Mouse (Mus musculus) limb, embryonic 11.5 days (tissue): ENCODE measurements around the gene Epha2. TPM values are rescaled to one million over a fixed set of nuclear protein-coding genes. Genes with fewer than 3 reads are reported as not detected.

Source experiments
- ATAC-seq: fragments of 200-750 bp; cut with Nextera tagmentation; 2 replicates; pipeline ENCODE4 v1.8.0; 2017; ENCODE audit warnings: low read depth; ENCODE audit not compliant: insufficient number of reproducible peaks, low FRiP score, low TSS enrichment
- DNase-seq: peaks from one replicate; pipeline ENCODE4 v3.0.0-alpha.2; 2015; ENCODE audit warnings: low spot score
- H3K27ac ChIP-seq: fragments of 300-500 bp; sonication (generic); replicated peaks from 2 replicates; pipeline ENCODE4 v1.5.1; 2014; ENCODE audit warnings: low read depth, mild to moderate bottlenecking, low read length
- H3K27me3 ChIP-seq: fragments of 300-500 bp; sonication (generic); 2 replicates; pipeline ENCODE4 v1.6.1; 2014; ENCODE audit warnings: mild to moderate bottlenecking, low read length, mixed read lengths; ENCODE audit not compliant: control insufficient read depth, insufficient read depth
- H3K36me3 ChIP-seq: fragments of 300-500 bp; sonication (generic); 2 replicates; pipeline ENCODE4 v1.6.1; 2014; ENCODE audit warnings: mild to moderate bottlenecking, low read length, moderate library complexity, mixed read lengths; ENCODE audit not compliant: control insufficient read depth, insufficient read depth
- H3K4me1 ChIP-seq: fragments of 300-500 bp; sonication (generic); 2 replicates; pipeline ENCODE4 v1.6.1; 2014; ENCODE audit warnings: low read length, mixed read lengths; ENCODE audit not compliant: control insufficient read depth, insufficient read depth
- H3K4me2 ChIP-seq: fragments of 300-500 bp; sonication (generic); 2 replicates; pipeline ENCODE4 v1.6.1; 2014; ENCODE audit warnings: low read depth, mild to moderate bottlenecking, moderate library complexity; ENCODE audit not compliant: severe bottlenecking
- H3K4me3 ChIP-seq: fragments of 300-500 bp; sonication (generic); 2 replicates; pipeline ENCODE4 v1.5.1; 2014; ENCODE audit warnings: low read depth, low read length
- H3K9ac ChIP-seq: fragments of 300-500 bp; sonication (generic); 2 replicates; pipeline ENCODE4 v1.6.1; 2014; ENCODE audit warnings: mild to moderate bottlenecking, low read length
- H3K9me3 ChIP-seq: fragments of 300-500 bp; sonication (generic); 2 replicates; pipeline ENCODE4 v1.6.1; 2016; ENCODE audit warnings: low read length; ENCODE audit not compliant: control insufficient read depth
- WGBS: fragments of 180-500 bp; shearing (Covaris S2); extraction: QIAGEN DNeasy Blood & Tissue Kit; methylation state at CpG from one replicate; pipeline ENCODE4 v1.1.7; 2014; 5-methylcytosine and 5-hydroxymethylcytosine counted together
- polyA plus RNA-seq: library from polyadenylated mRNA; unstranded; fragments of >200 nt; fragmentation: Nextera tagmentation; extraction: Ambion mirVana; gene quantifications from 2 replicates; pipeline ENCODE4 v1.2.1, GENCODE M21; 2014

Gene Epha2
- polyA plus RNA-seq, 1 experiment from 2014 or later, result 2.4 TPM

DNA sequence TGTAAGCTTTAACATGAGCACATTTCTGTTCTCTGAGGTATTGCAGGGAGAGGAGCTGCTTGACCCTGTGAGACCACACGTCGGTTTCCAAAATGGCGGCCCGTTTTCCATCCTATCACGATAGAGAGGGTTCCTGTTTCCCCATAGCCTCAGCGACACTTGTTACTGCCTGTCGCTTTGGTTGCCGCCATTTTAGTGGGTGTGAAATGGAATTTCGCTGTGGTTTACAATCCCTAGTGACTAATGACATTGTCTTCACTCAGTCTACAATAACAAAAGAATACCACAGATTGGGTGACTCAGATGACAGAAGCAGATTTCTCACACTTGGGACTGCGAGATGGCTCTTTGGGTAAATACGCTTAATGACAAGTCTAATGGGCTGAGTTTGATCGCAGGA is 44.2 kb downstream of the Epha2 start:
- H3K9ac ChIP-seq, result no peak overlapping the region
- no peaks in the 10 kb centered on the region; the same call in 1 of the 2 replicates for H3K4me1 ChIP-seq
- 90% methylated on average over 12 of the region's 12 CpGs for WGBS
- ATAC-seq, result no peak
- no peak overlapping the region for H3K4me3 ChIP-seq
- H3K4me2 ChIP-seq, result no peak overlapping the region
- DNase-seq, result no peak
- no peaks in the 10 kb centered on the region for H3K9me3 ChIP-seq
- H3K36me3 ChIP-seq, result no peaks in the 10 kb centered on the region
- H3K27me3 ChIP-seq, result no peaks in the 10 kb centered on the region
- no peak overlapping the region for H3K27ac ChIP-seq

DNA sequence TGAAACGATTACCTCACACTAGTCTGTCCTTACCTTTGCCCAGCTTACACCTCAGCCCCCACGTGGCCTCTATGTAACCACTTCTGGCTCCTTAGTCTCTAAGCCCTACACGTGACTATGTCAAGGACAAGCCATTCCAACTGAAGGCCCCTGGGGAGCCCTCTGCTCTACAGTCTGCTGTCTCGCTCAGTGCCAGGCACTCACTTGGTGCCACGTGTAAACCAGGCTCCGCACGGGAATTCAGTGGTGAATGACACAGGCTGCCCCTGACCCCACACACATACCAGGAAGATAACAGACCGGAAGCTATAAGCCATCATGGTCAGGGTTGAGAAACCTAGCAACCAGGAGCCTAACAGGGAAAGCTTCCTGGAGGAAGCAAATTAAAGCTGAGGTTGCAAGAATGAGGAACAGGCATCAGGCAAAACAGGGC is 46.3 kb downstream of the Epha2 start:
- no peak for DNase-seq
- H3K4me3 ChIP-seq, result no peak overlapping the region
- no peaks in the 10 kb centered on the region for H3K9me3 ChIP-seq
- no peak overlapping the region for H3K27ac ChIP-seq
- no peak overlapping the region for H3K9ac ChIP-seq
- peaks cover 3% of the 10 kb centered on the region; the same call in 1 of the 2 replicates for H3K4me1 ChIP-seq
- no peaks in the 10 kb centered on the region for H3K36me3 ChIP-seq
- no peak for ATAC-seq
- H3K4me2 ChIP-seq, result no peak overlapping the region
- 80% methylated on average over 8 of the region's 8 CpGs for WGBS
- H3K27me3 ChIP-seq, result no peaks in the 10 kb centered on the region

DNA sequence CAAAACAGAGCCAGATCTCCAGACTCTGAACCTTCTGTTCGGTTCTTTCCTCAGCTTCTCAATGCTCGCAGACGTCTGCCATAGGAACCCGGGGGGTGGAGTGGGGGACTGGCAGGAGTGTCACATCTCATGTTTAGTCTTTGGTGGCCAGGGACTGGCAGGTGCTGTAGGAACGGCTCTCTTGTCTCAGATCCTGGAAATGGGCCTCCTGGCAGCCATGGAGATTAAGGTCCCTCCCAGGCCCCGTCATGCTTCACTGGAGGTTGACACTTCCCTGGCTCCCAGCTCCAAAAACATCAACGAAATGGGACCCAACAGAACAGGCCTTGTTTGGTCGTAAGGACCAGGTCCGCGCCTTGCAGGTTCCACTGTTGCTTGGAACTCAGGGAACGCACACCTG is 47.6 kb downstream of the Epha2 start:
- no peaks in the 10 kb centered on the region for H3K36me3 ChIP-seq
- H3K4me3 ChIP-seq, result no peak overlapping the region
- no peaks in the 10 kb centered on the region for H3K9me3 ChIP-seq
- no peak overlapping the region for H3K4me2 ChIP-seq
- H3K4me1 ChIP-seq, result peaks cover 3% of the 10 kb centered on the region; the same call in 1 of the 2 replicates
- no peak overlapping the region for H3K27ac ChIP-seq
- DNase-seq, result no peak
- H3K27me3 ChIP-seq, result no peaks in the 10 kb centered on the region
- 76% methylated on average over 11 of the region's 11 CpGs for WGBS
- no peak overlapping the region; the same call in 1 of the 2 replicates for H3K9ac ChIP-seq
- no peak for ATAC-seq

DNA sequence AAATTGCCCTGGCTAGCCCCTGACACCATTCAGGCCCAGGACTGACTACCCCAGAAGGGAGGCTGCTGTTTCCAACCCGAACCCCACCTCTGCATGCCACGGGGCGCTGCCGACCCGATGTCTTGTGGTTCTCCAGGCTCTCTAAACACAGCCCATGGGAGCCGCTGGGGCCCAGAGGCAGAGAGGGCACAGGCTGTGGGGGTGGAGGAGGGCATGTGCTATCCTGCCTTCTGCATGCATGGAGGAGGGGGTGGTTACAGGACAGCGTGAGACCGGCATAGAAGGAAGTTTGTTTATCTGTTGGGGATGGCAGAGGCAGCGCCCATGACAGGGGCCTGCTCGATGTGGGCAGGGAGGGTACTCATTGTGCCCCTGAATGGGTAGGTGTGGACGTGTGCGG is 49.0 kb downstream of the Epha2 start:
- WGBS, result 79% methylated on average over 12 of the region's 12 CpGs
- H3K9me3 ChIP-seq, result no peaks in the 10 kb centered on the region

DNA sequence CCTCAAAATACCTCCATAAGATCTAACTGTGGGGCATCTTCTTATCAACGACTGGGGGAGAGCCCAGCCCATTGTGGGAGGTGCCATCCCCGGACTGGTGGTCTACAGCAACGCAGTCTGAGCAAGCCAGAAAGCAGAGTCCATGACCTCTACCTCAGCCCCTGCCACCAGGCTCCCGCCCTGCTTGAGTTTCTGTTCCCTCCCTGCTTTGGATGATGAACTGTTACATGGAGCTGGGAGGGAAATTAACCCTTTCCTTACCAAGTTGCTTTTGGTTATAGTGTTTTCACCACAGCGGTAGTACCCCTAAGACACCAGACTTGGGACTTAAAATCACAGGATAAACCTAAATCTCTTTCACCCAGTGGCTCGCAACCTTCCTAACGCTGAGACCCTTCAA is 50.9 kb downstream of the Epha2 start:
- no peaks in the 10 kb centered on the region for H3K9me3 ChIP-seq
- ATAC-seq (no peak), DNase-seq (no peak)
- H3K27me3 ChIP-seq, result no peaks in the 10 kb centered on the region
- H3K4me2 ChIP-seq, result no peak overlapping the region
- H3K36me3 ChIP-seq, result no peaks in the 10 kb centered on the region
- no peak overlapping the region for H3K27ac ChIP-seq
- 51% methylated on average over 7 of the region's 7 CpGs for WGBS
- H3K4me3 ChIP-seq, result no peak overlapping the region
- peaks cover 3% of the 10 kb centered on the region; the same call in 1 of the 2 replicates for H3K4me1 ChIP-seq
- H3K9ac ChIP-seq, result no peak overlapping the region

More for the DNA sequence above, 49.0 kb downstream of the Epha2 start:
- no peak overlapping the region for H3K4me3 ChIP-seq
- no peaks in the 10 kb centered on the region for H3K27me3 ChIP-seq
- no peak overlapping the region for H3K4me2 ChIP-seq
- ATAC-seq, result no peak
- H3K27ac ChIP-seq, result 0 out of 2 replicates have a peak overlapping the region, but pooled peaks have one; percentile 30
- peaks cover 3% of the 10 kb centered on the region; the same call in 1 of the 2 replicates for H3K4me1 ChIP-seq
- DNase-seq, result no peak
- no peaks in the 10 kb centered on the region for H3K36me3 ChIP-seq
- no peak overlapping the region for H3K9ac ChIP-seq

DNA sequence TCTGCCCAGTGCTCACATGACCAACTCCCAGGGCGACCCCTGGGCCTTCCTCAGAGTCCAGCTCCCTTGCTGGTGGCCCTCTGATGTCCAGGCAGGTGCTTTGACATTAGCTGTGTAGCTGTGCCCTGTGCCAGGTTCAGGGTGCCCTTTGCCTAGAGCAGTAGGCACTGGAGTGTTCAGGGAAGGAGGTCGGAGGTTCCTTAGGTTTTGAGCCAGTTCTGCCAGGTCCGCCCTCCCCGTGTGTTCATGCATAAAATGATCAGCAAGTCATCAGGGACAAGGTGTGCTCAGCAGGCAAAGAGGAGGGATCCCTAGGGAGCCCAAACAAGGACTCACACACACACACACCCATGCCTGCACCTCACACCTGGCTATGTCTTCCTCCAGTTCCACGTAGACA is 51.9 kb downstream of the Epha2 start:
- WGBS, result 83% methylated on average over 5 of the region's 5 CpGs
- no peak for ATAC-seq
- H3K9me3 ChIP-seq, result no peaks in the 10 kb centered on the region
- 0 out of 2 replicates have a peak, but pooled peaks cover 3% of the 10 kb centered on the region for H3K4me1 ChIP-seq
- H3K9ac ChIP-seq, result no peak overlapping the region
- no peak for DNase-seq
- no peaks in the 10 kb centered on the region for H3K36me3 ChIP-seq
- no peak overlapping the region for H3K27ac ChIP-seq
- H3K27me3 ChIP-seq, result no peaks in the 10 kb centered on the region
- no peak overlapping the region for H3K4me2 ChIP-seq
- H3K4me3 ChIP-seq, result no peak overlapping the region

DNA sequence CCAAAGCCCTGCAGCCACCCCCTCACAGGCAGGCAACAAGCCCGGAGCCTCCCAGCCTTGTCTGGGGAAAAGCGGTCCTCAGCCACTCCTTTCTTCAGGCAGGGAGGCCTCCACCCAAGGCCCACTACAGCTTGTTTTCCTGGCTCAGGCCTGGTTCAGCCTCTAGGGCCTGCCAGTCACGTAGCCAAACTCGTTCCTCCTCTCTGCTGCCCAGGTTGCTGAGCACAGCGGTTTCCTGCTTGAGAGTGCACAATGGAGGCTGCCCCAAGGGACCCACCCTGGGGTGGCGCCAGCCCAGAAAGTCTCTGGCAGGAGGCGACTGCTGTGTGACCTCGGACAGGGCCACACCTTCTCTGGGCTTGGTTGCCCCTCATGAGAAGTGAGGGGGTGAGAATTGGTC is 52.8 kb downstream of the Epha2 start:
- H3K9me3 ChIP-seq, result no peaks in the 10 kb centered on the region
- no peak overlapping the region for H3K4me3 ChIP-seq
- DNase-seq (no peak), ATAC-seq (no peak)
- H3K27me3 ChIP-seq, result no peaks in the 10 kb centered on the region
- WGBS, result 70% methylated on average over 8 of the region's 8 CpGs
- H3K9ac ChIP-seq, result no peak overlapping the region
- 0 out of 2 replicates have a peak, but pooled peaks cover 3% of the 10 kb centered on the region for H3K4me1 ChIP-seq
- H3K4me2 ChIP-seq, result no peak overlapping the region
- H3K36me3 ChIP-seq, result no peaks in the 10 kb centered on the region
- no peak overlapping the region for H3K27ac ChIP-seq

DNA sequence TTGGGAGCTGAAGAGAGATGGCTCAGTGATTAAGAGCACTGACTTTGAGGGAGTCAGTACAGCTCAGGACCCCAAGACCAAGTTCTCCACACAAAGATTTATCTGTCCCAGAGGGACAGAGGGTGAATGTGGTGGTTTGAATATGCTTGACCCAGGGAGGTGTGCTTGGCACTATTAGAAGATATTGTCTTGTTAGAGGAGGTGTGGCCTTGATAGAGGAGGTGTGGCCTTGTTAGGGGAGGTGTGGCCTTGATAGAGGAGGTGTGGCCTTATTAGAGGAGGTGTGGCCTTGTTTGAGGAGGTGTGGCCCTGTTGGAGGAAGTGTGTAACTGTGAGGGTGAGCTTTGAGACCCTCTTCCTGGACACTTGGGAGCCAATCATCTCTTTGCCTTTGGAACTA is 56.8 kb downstream of the Epha2 start:
- no peak for DNase-seq
- Histone ChIP-seq H3K4me1 (no peaks in the 10 kb centered on the region), H3K4me3 (no peak overlapping the region), H3K27me3 (no peaks in the 10 kb centered on the region), H3K9me3 (no peaks in the 10 kb centered on the region), H3K9ac (no peak overlapping the region), H3K4me2 (no peak overlapping the region), H3K36me3 (no peaks in the 10 kb centered on the region), H3K27ac (no peak overlapping the region)
- ATAC-seq, result no peak

DNA sequence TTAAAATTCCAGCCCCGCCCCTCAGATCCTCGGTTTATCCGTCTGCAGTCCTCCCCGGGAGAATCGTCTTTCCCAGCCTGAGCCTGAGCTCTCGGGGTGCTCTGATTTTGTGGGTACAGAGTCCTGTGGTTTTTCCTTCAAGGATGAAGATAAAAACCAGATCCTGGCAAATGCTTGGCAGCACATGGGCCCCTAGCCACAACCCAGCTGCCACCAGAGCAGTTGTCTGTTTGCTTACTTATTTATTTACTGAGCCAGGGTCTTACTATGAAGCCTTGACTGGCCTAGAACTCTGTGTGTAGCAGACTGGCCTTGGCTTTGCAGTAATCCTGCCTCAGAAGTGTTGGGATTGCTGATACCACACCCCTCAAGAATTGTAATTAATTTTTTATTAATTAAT is 58.2 kb downstream of the Epha2 start:
- Histone ChIP-seq H3K36me3 (no peaks in the 10 kb centered on the region), H3K4me3 (no peak overlapping the region), H3K4me2 (no peak overlapping the region), H3K4me1 (no peaks in the 10 kb centered on the region), H3K9me3 (no peaks in the 10 kb centered on the region), H3K27ac (no peak overlapping the region), H3K27me3 (peaks cover 1% of the 10 kb centered on the region; the same call in 1 of the 2 replicates), H3K9ac (no peak overlapping the region)
- ATAC-seq, result no peak
- DNase-seq, result no peak
- WGBS, result 85% methylated on average over 6 of the region's 6 CpGs
